Mouse (Mus musculus) small intestine, adult 2 months (tissue): ENCODE results near the gene Ubd. TPM values are rescaled to one million over a fixed set of nuclear protein-coding genes. Genes with fewer than 3 reads are reported as not detected.

ENCODE experiments used
- H3K27ac ChIP-seq: fragments of 200-500 bp; 2 replicates; pipeline ENCODE4 v1.5.1; 2012; ENCODE audit warnings: low read depth, low read length, control low read depth, inconsistent platforms; ENCODE audit not compliant: insufficient read depth
- H3K27me3 ChIP-seq: fragments of 200-500 bp; 2 replicates; pipeline ENCODE4 v1.6.1; 2012; ENCODE audit warnings: mild to moderate bottlenecking, moderate library complexity, low read length, inconsistent platforms; ENCODE audit not compliant: control insufficient read depth, insufficient read depth
- H3K36me3 ChIP-seq: fragments of 200-500 bp; 2 replicates; pipeline ENCODE4 v1.6.1; 2012; ENCODE audit warnings: mild to moderate bottlenecking, low read length, control low read depth, inconsistent platforms; ENCODE audit not compliant: control insufficient read depth, insufficient read depth
- H3K4me1 ChIP-seq: fragments of 200-500 bp; 2 replicates; pipeline ENCODE4 v1.6.1; 2012; ENCODE audit warnings: low read length, inconsistent platforms, mixed read lengths; ENCODE audit not compliant: control insufficient read depth, insufficient read depth, insufficient read length
- H3K4me3 ChIP-seq: fragments of 200-500 bp; 2 replicates; pipeline ENCODE4 v1.5.1; 2012; ENCODE audit warnings: low read depth, mild to moderate bottlenecking, control low read depth, inconsistent platforms, low read length, moderate library complexity
- CTCF ChIP-seq: fragments of 200-500 bp; IDR thresholded peaks from 2 replicates; pipeline ENCODE4 v1.5.1; 2012; ENCODE audit warnings: low read depth, mild to moderate bottlenecking, control low read depth, inconsistent platforms, low read length, moderate library complexity, mixed read lengths; ENCODE audit not compliant: insufficient replicate concordance, insufficient read length; ENCODE audit errors: extremely low read depth
- POLR2A ChIP-seq: fragments of 200-500 bp; IDR thresholded peaks from 2 replicates; pipeline ENCODE4 v1.6.1; 2012; ENCODE audit warnings: low read depth, mild to moderate bottlenecking, control low read depth, inconsistent platforms, low read length, moderate library complexity
- WGBS: fragments of 180-500 bp; shearing (Covaris S2); methylation state at CpG from one replicate; pipeline ENCODE4 v1.1.7; 2018; 5-methylcytosine and 5-hydroxymethylcytosine counted together
- polyA plus RNA-seq: library from polyadenylated mRNA; depleted of rRNA; stranded (reverse); fragments of >200 nt; gene quantifications from 2 replicates; pipeline ENCODE4 v1.2.3, GENCODE M21; 2012

The Ubd gene
- polyA plus RNA-seq, 1 experiment, result 0.79 TPM

DNA sequence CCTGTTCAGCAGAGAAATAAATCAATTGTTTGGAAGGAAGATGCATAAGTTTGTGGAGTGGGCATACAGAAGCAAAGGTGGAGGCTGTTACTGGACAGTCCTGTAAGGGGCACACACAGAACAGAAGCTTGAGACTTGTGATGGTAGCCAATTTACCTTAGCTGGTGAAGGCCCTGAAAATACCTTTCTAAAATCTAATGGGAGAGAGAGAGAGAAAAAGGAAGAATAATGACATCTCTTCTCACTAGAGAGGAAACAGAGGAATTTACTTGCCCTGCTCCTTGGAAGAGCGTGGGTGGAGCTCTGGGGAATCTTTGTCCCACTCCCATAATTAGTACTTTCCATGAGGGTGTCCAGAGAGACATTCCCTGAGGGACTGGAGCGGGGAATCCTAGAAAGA lies 7.2 kb downstream of the Ubd start, which contains the start of gene Olfr94:
TSS of gene Olfr94 (minus strand) at position 101 of the 400 bp plus-strand sequence.
- Histone ChIP-seq H3K36me3 (no peaks in the 10 kb centered on the region), H3K4me3 (no peak within 1 kb of the TSS), H3K27me3 (no peaks in the 10 kb centered on the region), H3K27ac (no peak within 1 kb of the TSS), H3K4me1 (peaks cover 8% of the 10 kb centered on the region)
- no peak for TF ChIP-seq CTCF
- TF ChIP-seq POLR2A, result no peak
- 76% methylated on average over 2 of the region's 2 CpGs for WGBS

GRCm38 (mm10) chr17:37203206-37203916 lies 9.7 kb downstream of the Ubd start:
- TF ChIP-seq POLR2A, result no peak
- peak; percentile 98; the same call in 1 of the 2 replicates for TF ChIP-seq CTCF
- H3K4me1 ChIP-seq, result no peaks in the 10 kb centered on the region
- H3K27me3 ChIP-seq, result no peaks in the 10 kb centered on the region
- H3K27ac ChIP-seq, result no peak overlapping the region
- H3K4me3 ChIP-seq, result no peak overlapping the region
- no peaks in the 10 kb centered on the region for H3K36me3 ChIP-seq
- 1% methylated on average over 4 of the region's 4 CpGs for WGBS

GRCm38 (mm10) chr17:37203917-37204236 lies 10.2 kb downstream of the Ubd start:
- WGBS, result 25% methylated on average over 3 of the region's 3 CpGs
- H3K4me1 ChIP-seq, result no peaks in the 10 kb centered on the region
- H3K27ac ChIP-seq, result no peak overlapping the region
- no peaks in the 10 kb centered on the region for H3K36me3 ChIP-seq
- TF ChIP-seq CTCF, result no peak
- no peak for TF ChIP-seq POLR2A
- H3K27me3 ChIP-seq, result no peaks in the 10 kb centered on the region
- H3K4me3 ChIP-seq, result no peak overlapping the region

- Histone ChIP-seq H3K4me1 (no peaks in the 10 kb centered on the region), H3K27me3 (0 out of 2 replicates have a peak, but pooled peaks cover 3% of the 10 kb centered on the region), H3K36me3 (no peaks in the 10 kb centered on the region), H3K4me3 (no peak overlapping the region), H3K27ac (no peak overlapping the region)
- no peak for TF ChIP-seq CTCF
- TF ChIP-seq POLR2A, result no peak
- 15% methylated on average over 40 of the region's 40 CpGs for WGBS
Measured at GRCm38 (mm10) chr17:37210884-37211768, 17.4 kb downstream of the Ubd start.

- no peak for TF ChIP-seq POLR2A
- TF ChIP-seq CTCF, result no peak
- no peak within 1 kb of the TSS for H3K27ac ChIP-seq
- 0 out of 2 replicates have a peak, but pooled peaks cover 3% of the 10 kb centered on the region for H3K27me3 ChIP-seq
- no peaks in the 10 kb centered on the region for H3K36me3 ChIP-seq
- no peak within 1 kb of the TSS for H3K4me3 ChIP-seq
- H3K4me1 ChIP-seq, result no peaks in the 10 kb centered on the region
- 66% methylated on average over 3 of the region's 3 CpGs for WGBS
Measured at GRCm38 (mm10) chr17:37213018-37213417, 19.3 kb downstream of the Ubd start, which contains the start of gene Olfr95. Gene Olfr95 (minus strand): TSS chr17:37213118.

DNA sequence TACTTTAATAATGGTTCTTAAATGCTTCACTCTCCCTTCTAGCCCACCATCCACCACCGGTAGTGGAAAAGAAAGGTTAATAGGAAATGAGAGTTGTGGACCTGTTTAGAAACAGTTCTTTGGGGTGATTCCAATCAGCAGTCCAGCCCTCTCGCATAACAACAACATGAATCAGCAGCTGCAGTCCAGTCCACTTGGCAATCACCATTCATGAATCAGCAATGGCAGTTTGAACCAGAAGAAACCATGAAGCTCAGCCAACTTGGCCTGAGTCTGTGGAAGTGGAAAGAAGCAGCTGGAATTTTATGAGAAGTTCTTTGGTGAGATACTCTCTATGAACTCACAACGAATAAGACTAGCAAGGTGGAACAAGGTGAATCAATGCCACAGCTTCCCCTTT lies 24.8 kb downstream of the Ubd start:
- WGBS, result 78% methylated on average over 3 of the region's 3 CpGs
- Histone ChIP-seq H3K27me3 (no peaks in the 10 kb centered on the region), H3K36me3 (no peaks in the 10 kb centered on the region), H3K4me3 (no peak overlapping the region), H3K27ac (no peak overlapping the region), H3K4me1 (no peaks in the 10 kb centered on the region)
- TF ChIP-seq POLR2A (no peak), CTCF (no peak)

GRCm38 (mm10) chr17:37219846-37220245 lies 26.2 kb downstream of the Ubd start, which contains the start of gene Olfr96:
Gene Olfr96 (plus strand): TSS chr17:37220146.
- Histone ChIP-seq H3K4me3 (no peak within 1 kb of the TSS), H3K27ac (no peak within 1 kb of the TSS), H3K4me1 (no peaks in the 10 kb centered on the region), H3K36me3 (no peaks in the 10 kb centered on the region), H3K27me3 (no peaks in the 10 kb centered on the region)
- TF ChIP-seq POLR2A (no peak), CTCF (no peak)
- 65% methylated on average over 4 of the region's 4 CpGs for WGBS
